Mouse (Mus musculus): ENCODE results near the gene Dnah17. TPM values are rescaled to one million over a fixed set of nuclear protein-coding genes. Genes with fewer than 3 reads are reported as not detected.

Gene Dnah17
- total RNA-seq, 1 experiment, result 0.40 TPM

DNA sequence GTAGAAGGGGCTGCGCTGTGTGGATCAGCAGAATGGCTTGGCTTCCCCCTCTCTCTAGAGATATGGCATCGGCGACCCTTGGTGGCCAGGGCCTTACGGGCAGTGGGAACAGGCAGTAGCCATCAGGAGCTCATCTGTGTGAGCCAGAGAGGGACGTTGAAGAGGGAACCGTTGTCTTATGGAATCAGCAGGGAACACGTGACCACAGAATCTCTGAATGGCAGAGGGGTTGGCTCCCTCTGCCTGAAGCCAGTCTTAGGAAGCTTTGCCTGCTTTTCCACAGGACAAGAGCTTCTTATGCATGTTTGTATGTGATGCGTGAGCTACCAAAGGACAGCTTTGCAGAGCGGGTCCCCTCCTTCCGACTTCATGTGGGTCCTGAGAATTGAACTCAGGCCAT lies 71.6 kb downstream of the Dnah17 start:
- Histone ChIP-seq H3K9me3 (ENCODE audit: control insufficient read depth, insufficient read depth, low read depth, low read length) (no peaks in the 10 kb centered on the region), H3K4me1 (ENCODE audit: control insufficient read depth in 2 of 2, insufficient read depth in 2 of 2, low read length in 2 of 2, poor library complexity in 1 of 2) (peaks cover 0 to 13% of the 10 kb centered on the region in 2 experiments; a peak in 2 of 4 replicates), H3K36me3 (ENCODE audit: control insufficient read depth, insufficient read depth, low read length, poor library complexity, severe bottlenecking) (no peaks in the 10 kb centered on the region), H3K4me3 (ENCODE audit: insufficient read depth in 1 of 2, low read depth in 1 of 2, low read length in 2 of 2, poor library complexity in 1 of 2, severe bottlenecking in 1 of 2) (no peak overlapping the region), H3K27ac (ENCODE audit: insufficient read depth, low read depth, low read length, poor library complexity, severe bottlenecking) (no peak overlapping the region), H3K9ac (ENCODE audit: insufficient read depth, low read depth, low read length, poor library complexity, severe bottlenecking) (no peak overlapping the region)
- in situ Hi-C loops (cut with MboI; ENCODE audit: low sequenced_read_pairs in 2 of 2, unreplicated experiment in 2 of 2), result no loop called here
- no peak for TF ChIP-seq MAFK (IDR thresholded peaks at IDR 0.05; ENCODE audit: insufficient read depth, low read depth, low read length)
- TF ChIP-seq ZC3H11A (IDR thresholded peaks at IDR 0.05; ENCODE audit: borderline replicate concordance, low read depth, low read length), result no peak
- no peak for TF ChIP-seq ZNF384 (IDR thresholded peaks at IDR 0.05; ENCODE audit: low read depth, low read length)
- TF ChIP-seq HCFC1 (IDR thresholded peaks at IDR 0.05; ENCODE audit: borderline replicate concordance, insufficient read depth, low read length), result no peak
- TF ChIP-seq CHD2 (IDR thresholded peaks at IDR 0.05; ENCODE audit: low read depth, low read length), result no peak
- DNase-seq (ENCODE audit: low read depth, low spot score), result no peak

DNA sequence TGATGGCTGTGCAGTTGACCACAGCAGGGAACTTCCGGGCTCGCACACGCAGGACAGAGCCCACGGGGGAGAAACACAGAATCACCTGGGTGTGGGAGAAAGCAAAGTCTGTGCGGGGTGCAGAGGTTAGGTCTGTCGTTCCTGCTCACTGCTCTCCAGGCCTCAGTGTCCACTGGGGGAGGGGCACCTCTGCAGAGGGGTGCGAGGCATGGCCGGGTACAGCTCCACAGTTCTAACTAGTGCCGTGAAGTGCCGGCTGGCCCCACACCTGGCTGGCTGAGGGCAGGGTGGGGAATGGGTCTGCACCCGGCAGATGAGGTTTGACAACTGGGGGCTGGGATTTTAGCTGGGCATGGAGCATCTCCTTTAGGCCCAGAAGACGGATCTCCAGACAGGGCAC lies 72.1 kb downstream of the Dnah17 start:
- no peaks in the 10 kb centered on the region for H3K36me3 ChIP-seq (ENCODE audit: control insufficient read depth, insufficient read depth, low read length, poor library complexity, severe bottlenecking)
- H3K4me1 ChIP-seq (ENCODE audit: control insufficient read depth in 2 of 2, insufficient read depth in 2 of 2, low read length in 2 of 2, poor library complexity in 1 of 2), result peaks cover 0 to 14% of the 10 kb centered on the region in 2 experiments; a peak in 1 of 4 replicates
- H3K4me3 ChIP-seq (ENCODE audit: insufficient read depth in 1 of 2, low read depth in 1 of 2, low read length in 2 of 2, poor library complexity in 1 of 2, severe bottlenecking in 1 of 2), result no peak overlapping the region
- no peaks in the 10 kb centered on the region for H3K9me3 ChIP-seq (ENCODE audit: control insufficient read depth, insufficient read depth, low read depth, low read length)
- TF ChIP-seq ZC3H11A (IDR thresholded peaks at IDR 0.05; ENCODE audit: borderline replicate concordance, low read depth, low read length), result no peak
- no peak for TF ChIP-seq CHD2 (IDR thresholded peaks at IDR 0.05; ENCODE audit: low read depth, low read length)
- no peak for TF ChIP-seq MAFK (IDR thresholded peaks at IDR 0.05; ENCODE audit: insufficient read depth, low read depth, low read length)
- no peak for TF ChIP-seq HCFC1 (IDR thresholded peaks at IDR 0.05; ENCODE audit: borderline replicate concordance, insufficient read depth, low read length)
- TF ChIP-seq ZNF384 (IDR thresholded peaks at IDR 0.05; ENCODE audit: low read depth, low read length), result no peak
- no peak for DNase-seq (ENCODE audit: low read depth, low spot score)
- no peak overlapping the region for H3K27ac ChIP-seq (ENCODE audit: insufficient read depth, low read depth, low read length, poor library complexity, severe bottlenecking)
- no peak overlapping the region for H3K9ac ChIP-seq (ENCODE audit: insufficient read depth, low read depth, low read length, poor library complexity, severe bottlenecking)
- in situ Hi-C loops (cut with MboI; ENCODE audit: low sequenced_read_pairs in 2 of 2, unreplicated experiment in 2 of 2), result no loop called here

DNA sequence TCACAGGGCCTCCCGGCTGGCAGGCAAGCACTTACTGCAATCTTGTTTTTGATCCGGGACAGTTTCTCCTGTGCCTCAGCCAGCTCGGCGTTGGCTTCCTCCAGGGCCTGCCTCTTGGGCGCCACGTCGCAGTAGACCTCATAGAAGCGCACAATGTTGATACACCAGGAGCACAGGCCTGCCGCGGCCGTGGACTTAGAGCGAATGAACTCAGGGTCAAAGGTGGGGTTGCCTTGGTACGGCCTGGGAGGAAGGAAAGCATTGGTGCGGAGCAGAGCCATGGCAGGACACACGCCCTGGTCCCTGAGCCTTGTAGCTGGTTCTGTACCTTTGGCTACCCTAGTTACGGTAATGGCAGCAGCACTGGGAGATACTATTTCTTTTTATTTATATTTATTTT lies 80.3 kb downstream of the Dnah17 start:
- no peaks in the 10 kb centered on the region for H3K36me3 ChIP-seq (ENCODE audit: control insufficient read depth, insufficient read depth, low read length, poor library complexity, severe bottlenecking)
- no peaks in the 10 kb centered on the region for H3K9me3 ChIP-seq (ENCODE audit: control insufficient read depth, insufficient read depth, low read depth, low read length)
- no peak overlapping the region for H3K27ac ChIP-seq (ENCODE audit: insufficient read depth, low read depth, low read length, poor library complexity, severe bottlenecking)
- H3K9ac ChIP-seq (ENCODE audit: insufficient read depth, low read depth, low read length, poor library complexity, severe bottlenecking), result no peak overlapping the region
- 0 out of 4 replicates have a peak overlapping the region, but pooled peaks of 1 of the 2 experiments have one; percentile 4 for H3K4me3 ChIP-seq (ENCODE audit: insufficient read depth in 1 of 2, low read depth in 1 of 2, low read length in 2 of 2, poor library complexity in 1 of 2, severe bottlenecking in 1 of 2)
- DNase-seq (ENCODE audit: low read depth, low spot score), result no peak
- peaks cover 3 to 20% of the 10 kb centered on the region in 2 experiments; a peak in 2 of 4 replicates for H3K4me1 ChIP-seq (ENCODE audit: control insufficient read depth in 2 of 2, insufficient read depth in 2 of 2, low read length in 2 of 2, poor library complexity in 1 of 2)
- in situ Hi-C loops (cut with MboI; ENCODE audit: low sequenced_read_pairs in 2 of 2, unreplicated experiment in 2 of 2), result no loop called here
- no peak for TF ChIP-seq CHD2 (IDR thresholded peaks at IDR 0.05; ENCODE audit: low read depth, low read length)
- no peak for TF ChIP-seq MAFK (IDR thresholded peaks at IDR 0.05; ENCODE audit: insufficient read depth, low read depth, low read length)
- no peak for TF ChIP-seq HCFC1 (IDR thresholded peaks at IDR 0.05; ENCODE audit: borderline replicate concordance, insufficient read depth, low read length)
- no peak for TF ChIP-seq ZC3H11A (IDR thresholded peaks at IDR 0.05; ENCODE audit: borderline replicate concordance, low read depth, low read length)
- TF ChIP-seq ZNF384 (IDR thresholded peaks at IDR 0.05; ENCODE audit: low read depth, low read length), result no peak

DNA sequence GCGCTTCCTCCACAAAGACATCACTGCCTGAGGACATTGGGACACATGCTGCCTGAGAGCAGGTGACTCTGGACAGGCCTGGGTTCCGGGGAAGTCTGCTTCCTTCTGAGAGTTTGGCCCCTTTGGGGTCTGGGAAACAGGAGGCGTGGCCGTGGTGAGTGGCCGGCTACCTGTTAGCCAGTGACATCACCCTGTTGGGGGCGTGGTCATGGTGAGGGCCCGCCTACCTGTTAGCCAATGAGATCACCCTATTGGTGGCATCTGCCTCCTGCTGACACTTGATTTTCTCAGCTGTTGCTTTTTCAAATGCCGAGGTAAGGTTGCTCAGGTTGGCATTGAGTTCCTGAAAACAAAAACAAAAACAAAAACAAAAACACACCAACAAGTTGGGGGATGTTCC lies 80.8 kb downstream of the Dnah17 start:
- DNase-seq (ENCODE audit: low read depth, low spot score), result peak; percentile 47
- Histone ChIP-seq H3K36me3 (ENCODE audit: control insufficient read depth, insufficient read depth, low read length, poor library complexity, severe bottlenecking) (no peaks in the 10 kb centered on the region), H3K9me3 (ENCODE audit: control insufficient read depth, insufficient read depth, low read depth, low read length) (no peaks in the 10 kb centered on the region), H3K9ac (ENCODE audit: insufficient read depth, low read depth, low read length, poor library complexity, severe bottlenecking) (no peak overlapping the region), H3K4me1 (ENCODE audit: control insufficient read depth in 2 of 2, insufficient read depth in 2 of 2, low read length in 2 of 2, poor library complexity in 1 of 2) (peaks cover 3 to 18% of the 10 kb centered on the region in 2 experiments; a peak in 2 of 4 replicates), H3K27ac (ENCODE audit: insufficient read depth, low read depth, low read length, poor library complexity, severe bottlenecking) (no peak overlapping the region), H3K4me3 (ENCODE audit: insufficient read depth in 1 of 2, low read depth in 1 of 2, low read length in 2 of 2, poor library complexity in 1 of 2, severe bottlenecking in 1 of 2) (0 out of 4 replicates have a peak overlapping the region, but pooled peaks of 1 of the 2 experiments have one; percentile 4)
- in situ Hi-C loops (cut with MboI; ENCODE audit: low sequenced_read_pairs in 2 of 2, unreplicated experiment in 2 of 2), result no loop called here
- TF ChIP-seq HCFC1 (IDR thresholded peaks at IDR 0.05; ENCODE audit: borderline replicate concordance, insufficient read depth, low read length), result no peak
- 0 out of 2 replicates have a peak, but pooled peaks have one; percentile 43 for TF ChIP-seq CHD2 (IDR thresholded peaks at IDR 0.05; ENCODE audit: low read depth, low read length)
- 0 out of 2 replicates have a peak, but pooled peaks have one; percentile 29 for TF ChIP-seq MAFK (IDR thresholded peaks at IDR 0.05; ENCODE audit: insufficient read depth, low read depth, low read length)

All from ES-E14 (cell line).